Mouse (Mus musculus): ENCODE measurements around the gene Kazn. TPM values are rescaled to one million over a fixed set of nuclear protein-coding genes. Genes with fewer than 3 reads are reported as not detected.

Gene Kazn
- total RNA-seq, 1 experiment from 2014 or later, result not detected

DNA sequence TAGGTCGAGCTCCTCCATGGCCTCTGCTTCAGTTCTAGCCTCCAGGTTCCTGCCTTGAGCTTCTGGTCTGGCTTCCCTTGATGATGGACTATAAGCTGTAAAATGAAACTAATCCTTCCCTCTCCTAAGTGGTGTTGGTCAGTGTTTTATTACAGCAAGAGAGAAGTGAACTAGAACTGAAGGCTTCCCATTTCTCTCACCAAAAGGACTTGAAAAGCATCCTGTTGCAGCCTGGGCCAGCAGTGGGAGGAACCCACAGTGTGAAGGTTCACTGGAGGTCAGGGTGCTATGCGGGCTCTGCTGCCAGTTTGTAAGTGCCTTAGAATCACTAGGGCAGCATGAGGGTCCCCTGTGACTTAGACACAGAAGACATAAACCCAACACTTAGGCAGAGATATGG, 148.1 kb downstream of the Kazn start:
- peak; percentile 52; the same call in 1 of the 2 replicates for ATAC-seq (replicated peaks; ENCODE audit: insufficient number of reproducible peaks, low FRiP score, low TSS enrichment, poor library complexity, severe bottlenecking)

DNA sequence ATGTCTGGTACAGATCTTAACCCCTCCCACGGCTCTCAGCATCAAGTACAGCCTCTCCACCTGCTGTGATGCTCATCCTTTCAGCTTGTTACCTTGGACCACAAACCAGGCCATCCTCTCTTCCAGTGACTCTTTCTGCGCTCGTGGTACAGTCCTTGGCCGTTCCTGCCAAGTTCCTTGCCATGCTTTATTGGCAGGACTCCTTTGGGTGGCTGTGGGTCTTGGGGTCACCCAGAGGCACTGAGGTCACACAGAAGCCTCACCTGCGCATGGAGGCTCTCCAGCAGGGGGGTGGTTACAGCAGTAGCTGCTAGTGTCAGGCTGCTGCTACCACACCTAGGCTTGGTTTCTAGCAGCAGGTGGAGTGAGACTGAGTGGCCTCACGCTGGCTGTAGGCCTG, 149.2 kb downstream of the Kazn start:
- ATAC-seq (replicated peaks; ENCODE audit: insufficient number of reproducible peaks, low FRiP score, low TSS enrichment, poor library complexity, severe bottlenecking), result no peak

DNA sequence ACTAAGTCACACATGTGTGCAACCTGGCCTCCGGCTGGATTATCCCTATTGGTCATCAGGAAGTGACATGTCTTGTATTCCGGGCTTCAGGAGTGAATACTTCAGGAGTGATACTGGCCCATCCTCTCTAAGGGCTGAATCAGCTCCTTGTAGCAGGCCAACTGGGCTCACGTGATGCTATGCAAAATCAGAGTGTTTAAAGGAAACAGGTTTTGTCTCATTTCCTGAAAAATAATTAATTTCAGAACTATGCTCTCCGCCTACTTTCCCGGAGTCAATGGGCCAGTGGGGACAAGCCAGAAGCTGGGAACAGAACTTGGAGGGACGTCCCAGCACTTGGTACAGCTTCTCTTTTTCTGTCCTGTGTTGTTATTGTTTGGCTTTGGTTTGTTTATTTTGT, 150.4 kb downstream of the Kazn start:
- ATAC-seq (replicated peaks; ENCODE audit: insufficient number of reproducible peaks, low FRiP score, low TSS enrichment, poor library complexity, severe bottlenecking), result no peak

DNA sequence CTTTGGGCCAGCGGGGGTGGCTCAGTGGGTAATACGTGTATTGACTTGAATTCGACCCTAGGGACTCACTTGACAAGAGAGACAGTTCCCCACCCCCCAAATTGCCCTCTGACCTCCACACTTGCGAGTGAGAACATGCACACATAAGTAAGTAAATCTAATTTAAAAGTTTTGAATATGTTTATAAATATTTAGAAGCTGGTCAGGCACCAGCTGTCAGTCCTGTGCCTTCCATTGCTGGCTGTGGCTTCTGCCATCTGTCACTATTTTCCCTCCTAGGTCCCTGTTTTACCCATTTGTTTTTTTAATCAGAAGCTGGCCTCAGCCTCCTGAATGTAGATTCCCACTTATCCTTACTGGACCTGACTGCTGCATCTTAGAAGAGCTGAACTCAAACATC, 150.8 kb downstream of the Kazn start:
- ATAC-seq (replicated peaks; ENCODE audit: insufficient number of reproducible peaks, low FRiP score, low TSS enrichment, poor library complexity, severe bottlenecking), result no peak

DNA sequence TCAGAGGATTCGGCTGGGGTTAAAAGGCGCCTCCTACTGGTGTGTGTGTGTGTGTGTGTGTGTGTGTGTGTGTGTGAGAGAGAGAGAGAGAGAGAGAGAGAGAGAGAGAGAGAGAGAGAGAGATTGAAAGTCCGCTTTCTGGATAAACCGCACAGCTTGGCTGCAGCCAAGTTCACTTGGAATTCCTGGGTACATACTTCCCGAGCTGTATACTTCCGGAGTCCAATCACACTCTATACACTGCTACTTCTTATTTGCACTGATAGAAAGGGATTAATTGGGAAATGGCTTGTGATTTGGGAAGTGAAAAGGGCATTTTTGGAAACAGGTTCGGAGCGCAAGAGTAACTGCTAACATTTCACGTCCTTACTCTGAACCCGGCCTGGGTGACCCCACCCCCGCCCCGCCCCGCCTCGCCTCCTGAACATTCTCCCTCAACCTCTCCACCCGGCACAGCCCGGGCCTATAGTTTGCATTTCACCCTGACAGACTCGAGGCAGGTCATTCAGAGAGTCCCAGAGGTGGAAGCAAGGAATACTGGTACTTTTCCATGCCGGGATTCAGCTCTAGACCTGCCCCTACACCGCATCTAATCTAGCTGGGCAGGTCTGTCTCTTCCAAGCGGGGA, 154.2 kb downstream of the Kazn start:
- no peak for ATAC-seq (replicated peaks; ENCODE audit: insufficient number of reproducible peaks, low FRiP score, low TSS enrichment, poor library complexity, severe bottlenecking)

DNA sequence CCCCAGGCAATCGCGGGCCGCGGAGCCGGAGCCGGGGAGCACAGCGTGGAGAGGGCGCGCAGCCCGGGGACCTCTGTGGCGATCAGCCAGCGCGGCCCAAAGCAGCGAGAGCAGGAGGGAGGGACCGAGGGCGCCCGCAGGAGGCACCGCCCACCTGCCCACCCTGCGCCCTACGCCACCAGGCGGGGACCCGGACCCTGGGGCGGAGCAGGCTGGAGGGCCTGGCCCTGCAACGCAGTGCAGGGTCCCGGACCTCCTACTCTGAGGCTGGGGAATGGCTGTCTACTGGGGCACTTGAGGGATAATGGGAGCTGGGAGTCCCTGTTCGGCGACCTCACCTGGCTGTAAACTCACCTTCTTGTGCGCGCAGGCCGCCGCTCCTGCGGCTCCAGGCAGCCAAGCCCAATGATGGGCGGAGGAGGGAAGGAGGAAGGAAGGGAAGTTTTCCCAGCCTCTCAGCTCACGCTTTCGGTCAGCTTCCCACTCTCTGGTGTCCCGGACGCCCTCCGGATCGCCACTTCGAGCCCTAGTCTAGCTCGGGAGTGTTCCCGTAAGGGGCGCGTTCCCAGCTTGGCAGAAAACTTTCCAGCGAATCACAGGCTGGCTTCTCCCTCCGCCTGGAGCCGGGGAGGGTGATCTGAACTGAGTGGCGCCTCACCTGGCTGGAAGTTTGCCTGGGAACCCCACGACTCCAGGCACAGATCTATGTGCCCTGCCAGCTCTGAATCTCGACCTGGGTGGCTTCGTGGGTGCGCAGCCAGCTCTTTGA, 154.9 kb downstream of the Kazn start, which contains the start of gene Tmem51:
Gene Tmem51 (minus strand): TSS at position 174 of the 769 bp plus-strand sequence.
- ATAC-seq (replicated peaks; ENCODE audit: insufficient number of reproducible peaks, low FRiP score, low TSS enrichment, poor library complexity, severe bottlenecking), result no peak

DNA sequence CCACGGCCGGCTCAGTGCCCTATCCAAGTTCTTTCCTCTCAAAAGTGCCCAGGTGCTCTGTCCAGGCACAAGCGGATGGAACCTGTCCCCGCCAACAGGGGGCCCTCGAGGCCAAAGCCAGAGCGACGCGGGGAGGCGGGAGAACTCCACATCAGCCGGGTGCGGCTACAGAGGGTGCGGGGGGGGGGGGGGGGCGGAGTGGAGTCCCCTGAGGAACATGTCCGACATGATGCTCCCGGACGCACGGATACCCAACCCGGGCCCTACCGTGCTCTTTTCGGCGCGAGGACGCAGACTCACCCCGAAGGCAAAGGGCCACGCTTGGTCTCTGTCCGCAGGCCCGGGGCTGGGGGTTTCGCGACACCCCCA, 155.5 kb downstream of the Kazn start:
- ATAC-seq (replicated peaks; ENCODE audit: insufficient number of reproducible peaks, low FRiP score, low TSS enrichment, poor library complexity, severe bottlenecking), result peak; percentile 41; the same call in 1 of the 2 replicates

DNA sequence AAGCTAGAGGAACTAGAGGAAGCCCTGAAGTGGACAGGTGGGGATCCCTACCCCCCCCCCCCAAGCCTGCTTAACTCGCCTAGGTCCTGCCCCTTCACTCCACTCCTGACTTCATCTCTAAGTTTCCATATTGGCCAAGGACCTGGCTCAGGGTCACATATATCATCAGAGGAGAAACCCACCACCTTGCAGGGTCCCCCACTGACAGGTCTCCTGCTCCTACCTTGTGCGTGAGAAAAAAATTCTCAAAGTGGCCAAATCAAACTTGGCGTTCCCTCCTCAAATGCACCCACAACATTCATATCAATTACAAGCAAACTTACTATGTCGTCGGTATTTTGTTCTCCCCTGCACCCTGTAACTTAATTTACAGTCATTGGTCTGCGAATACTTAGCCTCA, 156.0 kb downstream of the Kazn start:
- ATAC-seq (replicated peaks; ENCODE audit: insufficient number of reproducible peaks, low FRiP score, low TSS enrichment, poor library complexity, severe bottlenecking), result no peak

DNA sequence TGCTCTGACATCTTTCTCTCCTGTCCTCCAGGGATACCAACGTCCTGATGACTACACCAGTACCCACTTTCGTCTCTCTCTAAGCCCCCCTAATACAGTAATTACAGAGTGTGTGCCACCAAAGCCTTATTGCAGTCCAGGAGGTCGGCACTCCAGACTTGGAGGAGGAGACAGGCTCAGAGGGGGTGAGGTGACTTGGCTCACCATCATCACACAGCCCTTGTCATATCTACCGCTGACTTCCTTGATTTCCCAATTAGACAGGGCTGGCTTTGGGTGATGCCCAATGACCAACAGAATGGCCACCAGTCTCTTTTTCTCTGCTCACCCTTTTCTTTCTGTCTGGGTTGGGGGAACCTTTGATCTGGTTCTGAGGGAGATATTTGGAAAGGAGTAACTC, 156.5 kb downstream of the Kazn start:
- ATAC-seq (replicated peaks; ENCODE audit: insufficient number of reproducible peaks, low FRiP score, low TSS enrichment, poor library complexity, severe bottlenecking), result peak; percentile 23; the same call in 1 of the 2 replicates

DNA sequence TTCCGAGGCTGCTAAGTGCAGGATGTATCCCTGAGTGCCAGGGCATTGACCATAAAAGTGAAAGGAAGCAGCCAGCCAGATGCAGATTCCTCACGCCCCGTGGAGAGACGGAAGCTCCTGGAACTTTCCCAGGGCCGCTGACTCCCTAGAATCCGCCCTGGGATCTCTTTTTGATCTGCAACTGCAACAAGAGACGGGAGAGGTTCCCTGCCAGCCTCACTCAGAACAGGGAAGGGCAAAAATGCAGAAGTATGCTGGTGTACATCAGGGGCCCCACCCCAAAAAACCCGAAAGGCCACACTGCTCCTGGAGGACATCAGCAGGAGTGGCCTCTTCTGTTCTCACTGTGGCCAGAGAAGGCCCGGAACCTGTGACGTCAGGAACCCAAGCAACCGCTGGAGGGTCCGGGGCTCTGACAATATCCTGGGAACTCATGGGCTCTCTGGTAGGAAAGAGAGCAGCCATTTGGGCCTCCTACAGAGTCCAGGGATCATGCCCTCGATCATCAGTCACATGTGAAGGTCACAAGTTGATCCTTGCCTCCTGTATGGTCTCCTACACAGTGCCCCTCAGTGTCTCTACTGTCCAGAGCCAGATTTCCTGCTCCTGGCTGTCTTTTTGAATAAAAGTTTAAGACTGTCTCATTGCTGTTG, 157.4 kb downstream of the Kazn start:
- ATAC-seq (replicated peaks; ENCODE audit: insufficient number of reproducible peaks, low FRiP score, low TSS enrichment, poor library complexity, severe bottlenecking), result peak; percentile 44

DNA sequence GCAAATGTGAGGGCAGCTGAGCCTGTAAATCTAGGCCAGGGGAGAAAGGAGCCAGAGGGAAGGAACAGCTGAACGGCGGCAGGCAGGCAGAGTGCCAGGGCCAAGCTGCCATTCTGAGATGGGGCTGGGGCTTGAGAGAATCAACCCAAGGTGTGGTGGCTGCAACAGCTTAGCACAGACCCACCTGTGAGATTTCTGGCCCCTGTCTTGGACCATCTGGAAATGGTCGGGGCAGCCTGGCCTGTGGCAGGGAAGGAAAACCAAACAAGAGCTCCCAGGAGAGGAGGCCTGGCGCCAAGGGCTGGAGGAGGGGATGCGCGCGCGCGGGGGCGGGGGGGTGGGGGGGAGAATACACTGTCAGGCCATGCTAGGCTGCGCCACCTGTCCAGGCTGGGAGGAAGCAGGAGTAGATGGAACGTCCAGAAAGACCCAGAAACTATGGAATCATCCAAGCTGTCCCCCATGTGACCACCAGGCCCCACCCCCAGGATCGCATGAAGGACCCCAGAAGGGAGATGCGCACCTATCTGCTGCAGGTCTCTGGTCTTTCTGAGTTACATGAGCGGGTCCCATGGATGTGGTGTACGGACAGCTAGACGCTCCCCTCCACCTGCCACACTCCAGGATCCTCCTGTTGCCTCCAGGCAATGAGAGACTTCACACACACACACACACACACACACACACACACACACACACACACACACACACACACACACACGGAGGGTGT, 158.1 kb downstream of the Kazn start:
- no peak for ATAC-seq (replicated peaks; ENCODE audit: insufficient number of reproducible peaks, low FRiP score, low TSS enrichment, poor library complexity, severe bottlenecking)

DNA sequence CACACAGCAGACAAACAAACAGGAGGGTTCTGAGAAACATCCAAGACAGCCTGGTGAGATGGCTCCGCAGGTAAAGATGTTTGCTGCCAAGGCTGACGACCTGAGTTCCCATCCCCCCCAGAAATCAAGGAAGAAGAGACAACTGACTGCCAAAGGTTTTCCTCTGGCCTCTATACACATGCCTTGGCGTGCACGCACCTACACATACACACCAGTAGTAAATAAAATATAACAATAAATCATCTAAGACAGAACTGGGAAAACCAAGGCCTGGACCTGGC, 158.8 kb downstream of the Kazn start:
- ATAC-seq (replicated peaks; ENCODE audit: insufficient number of reproducible peaks, low FRiP score, low TSS enrichment, poor library complexity, severe bottlenecking), result no peak

DNA sequence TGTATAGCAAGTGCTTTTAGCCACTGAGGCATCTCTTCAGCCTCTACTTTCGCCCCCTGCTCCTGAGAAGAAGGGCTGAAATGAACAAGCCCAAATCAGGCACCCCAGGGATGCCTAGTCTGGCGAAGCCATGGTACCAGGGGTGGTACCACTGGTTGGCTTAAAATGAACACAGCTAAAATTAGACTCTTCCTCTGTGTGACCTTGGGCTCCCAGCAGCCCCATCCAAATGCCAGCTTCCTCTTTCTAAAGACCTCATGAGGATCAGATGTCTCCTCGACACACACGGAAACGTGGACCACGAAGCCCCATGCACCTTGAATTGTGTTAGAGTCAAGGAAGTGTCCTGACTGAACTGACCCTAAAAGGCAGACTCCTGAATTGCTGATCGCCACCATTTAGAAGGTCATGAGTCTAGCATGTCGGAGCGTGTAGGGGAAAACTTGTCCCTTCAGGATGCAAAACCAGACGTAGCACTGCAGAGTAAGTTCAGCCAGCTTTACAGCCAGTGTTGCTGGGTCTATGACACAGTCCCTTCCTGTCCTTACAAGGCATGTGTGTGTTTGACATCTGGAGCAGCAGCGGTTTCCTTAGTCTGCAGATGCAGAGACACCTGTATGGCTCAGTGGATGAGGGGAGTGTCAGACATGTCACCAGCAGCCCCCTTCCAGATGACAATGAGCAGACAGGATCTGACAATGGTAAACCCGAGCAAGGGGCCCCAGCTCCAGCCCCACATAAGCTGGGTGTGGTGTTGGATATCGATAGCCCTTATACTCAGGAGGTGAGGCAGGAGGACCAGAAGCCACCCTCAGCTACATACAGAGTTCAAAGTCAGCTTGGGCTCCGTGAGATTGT, 159.3 kb downstream of the Kazn start:
- ATAC-seq (replicated peaks; ENCODE audit: insufficient number of reproducible peaks, low FRiP score, low TSS enrichment, poor library complexity, severe bottlenecking), result peak; percentile 42

DNA sequence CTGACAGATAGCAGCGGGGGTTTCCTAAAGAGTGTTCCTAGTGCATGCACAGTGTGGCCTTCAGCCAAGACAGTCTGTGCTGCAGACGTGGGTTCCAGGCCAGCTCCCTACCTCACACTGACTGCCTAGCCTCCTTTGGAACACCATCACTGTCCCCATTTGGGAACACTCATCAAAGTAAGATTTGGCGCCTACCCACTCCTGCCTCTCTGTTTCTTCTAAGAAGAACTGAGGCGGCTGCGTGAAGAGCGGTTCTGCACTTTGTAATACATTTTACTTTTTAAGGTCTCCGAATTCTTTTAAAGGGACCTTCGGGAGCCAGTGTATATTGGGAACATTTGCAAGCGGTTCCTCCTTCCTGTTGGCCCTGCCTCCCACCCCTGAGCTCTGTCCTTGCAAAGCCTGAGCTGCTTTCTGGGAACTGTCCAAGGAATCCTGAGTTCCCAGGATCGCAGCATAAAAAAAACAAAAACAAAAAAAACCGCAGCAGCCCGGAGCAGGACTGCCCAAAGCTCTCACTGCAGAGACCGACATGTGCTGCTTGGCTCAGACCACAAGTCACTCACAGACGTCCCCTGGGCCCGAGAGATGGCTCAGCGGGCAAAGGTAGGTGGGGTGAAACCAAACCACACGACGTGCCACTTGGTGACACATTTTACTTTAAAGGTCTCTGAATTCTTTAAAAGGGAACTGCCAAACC, 161.5 kb downstream of the Kazn start:
- ATAC-seq (replicated peaks; ENCODE audit: insufficient number of reproducible peaks, low FRiP score, low TSS enrichment, poor library complexity, severe bottlenecking), result peak; percentile 57

DNA sequence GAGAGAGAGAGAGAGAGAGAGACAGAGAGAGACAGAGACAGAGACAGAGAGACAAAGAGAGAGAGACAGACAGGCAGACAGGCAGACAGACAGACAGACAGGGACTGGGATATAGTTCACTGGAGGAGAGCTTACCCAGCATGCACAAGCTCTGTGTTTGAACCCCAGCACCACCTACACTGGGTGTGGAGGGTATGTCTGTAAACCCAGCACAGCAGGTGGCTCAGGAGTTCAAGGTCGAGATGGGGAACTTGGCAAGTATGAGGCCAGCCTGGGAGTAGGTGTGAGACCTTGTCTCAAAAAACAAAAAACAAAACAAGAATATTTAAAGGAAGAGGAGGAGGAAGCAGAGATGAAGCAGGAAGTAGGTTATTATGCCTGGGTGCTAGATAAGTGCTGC, 162.3 kb downstream of the Kazn start:
- no peak for ATAC-seq (replicated peaks; ENCODE audit: insufficient number of reproducible peaks, low FRiP score, low TSS enrichment, poor library complexity, severe bottlenecking)

DNA sequence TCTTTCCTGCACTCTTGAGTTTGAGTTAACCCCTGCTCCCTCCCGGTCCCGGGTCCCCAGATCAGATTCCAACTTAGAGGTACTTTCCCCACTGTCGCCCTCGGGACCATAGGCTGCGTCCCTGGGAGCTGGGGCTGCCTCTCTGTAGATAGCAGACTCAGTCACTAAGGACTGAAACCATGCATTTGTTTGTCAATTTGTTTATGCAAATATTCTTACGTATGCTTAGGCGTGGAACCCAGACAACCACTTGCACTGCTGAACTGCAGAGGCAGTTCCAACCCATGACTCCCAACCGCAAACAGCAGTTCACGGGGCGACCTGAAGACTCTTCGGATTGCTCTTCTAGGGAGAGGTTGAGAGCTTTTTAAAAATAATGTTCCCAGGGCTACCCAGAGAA, 163.3 kb downstream of the Kazn start:
- ATAC-seq (replicated peaks; ENCODE audit: insufficient number of reproducible peaks, low FRiP score, low TSS enrichment, poor library complexity, severe bottlenecking), result no peak

DNA sequence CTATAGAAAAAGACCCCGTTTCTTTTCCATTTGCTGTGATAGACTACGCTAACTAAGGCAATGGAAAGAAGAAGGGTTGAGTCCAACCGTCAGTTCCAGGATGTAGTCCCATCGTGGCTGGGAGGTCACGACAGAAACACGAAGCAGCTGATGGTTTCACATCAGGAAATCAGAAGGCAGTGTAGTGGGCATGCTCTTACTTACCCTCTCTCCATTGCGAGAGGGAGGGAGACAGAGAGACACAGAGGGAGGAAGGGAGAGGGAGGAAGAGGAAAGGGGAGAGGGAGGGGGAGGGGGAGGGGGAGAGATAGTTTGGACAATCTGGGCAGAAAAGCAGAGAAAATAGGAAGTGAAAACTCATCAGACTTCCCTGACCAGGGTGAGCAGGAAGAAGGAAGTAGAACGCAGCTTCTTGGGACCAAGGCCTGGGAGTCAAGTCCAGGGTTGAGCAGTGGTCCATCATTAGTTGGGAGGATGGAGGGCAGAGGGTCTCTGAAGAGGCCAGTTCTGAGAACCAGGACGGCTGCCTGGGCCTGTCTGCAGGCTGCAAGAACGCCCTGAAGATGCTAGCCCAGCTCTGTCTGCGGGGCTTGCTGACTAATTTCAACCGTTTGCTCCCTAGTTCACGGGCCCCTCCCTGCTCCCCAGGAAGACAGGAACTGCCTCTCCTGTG, 165.0 kb downstream of the Kazn start:
- ATAC-seq (replicated peaks; ENCODE audit: insufficient number of reproducible peaks, low FRiP score, low TSS enrichment, poor library complexity, severe bottlenecking), result peak; percentile 29

Measured in monocyte, adult 5-6 weeks (primary cell).